21 mouse cellular contexts compared by ENCODE assay signal in the genomic region with DNA sequence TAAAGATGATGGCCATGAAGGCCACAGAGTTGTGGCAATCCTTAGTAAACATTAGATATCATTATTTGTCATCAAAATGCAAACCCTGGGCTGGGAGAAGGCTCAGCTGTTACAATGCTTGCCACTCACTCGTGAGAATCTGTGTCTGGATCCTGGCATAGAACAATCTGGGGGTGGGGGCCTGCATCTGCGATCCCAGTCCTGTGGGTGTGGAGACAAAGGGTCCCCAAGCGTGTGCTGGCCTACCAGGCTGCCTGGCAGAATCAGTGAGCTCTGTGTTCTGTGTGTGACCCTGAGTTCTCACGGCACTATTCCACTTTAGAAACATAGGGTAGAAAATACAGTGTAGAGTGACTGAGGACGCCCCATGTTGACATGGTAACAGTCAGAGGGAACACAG.
DNase-seq lines count a peak whose midpoint lies in the region; ATAC-seq and TF ChIP-seq lines count a peak whose summit lies in the region.
"Had no signal": no experiment of that assay in that cellular context is flagged by ENCODE, and none has a peak within 500 bp of the region (broad histone marks: within the 10 kb centered on the region; RNA-seq: fewer than 3 reads in every experiment).

No protein-coding gene starts in this region.

- H3K27me3 ChIP-seq in hindbrain, embryonic 12.5 days: no peaks in the 10 kb centered on the region
- H3K27me3 ChIP-seq: embryonic facial prominence, embryonic 13.5 days; heart, embryonic 12.5 days; limb, embryonic 12.5 days; liver, embryonic 12.5 days; stomach, embryonic 15.5 days had no signal

- 48% methylated on average over 5 of the region's 5 CpGs for WGBS in hindbrain, embryonic 12.5 days

- TF ChIP-seq POLR2A in brain, embryonic 14.5 days (IDR thresholded peaks at IDR 0.05; ENCODE audit: borderline replicate concordance, extremely low read depth, insufficient read depth, insufficient read length, poor library complexity, severe bottlenecking): no peak

- no peaks in the 10 kb centered on the region for H3K9me3 ChIP-seq in hindbrain, embryonic 12.5 days (replicated peaks)
- H3K9me3 ChIP-seq: embryonic facial prominence, embryonic 13.5 days; heart, embryonic 12.5 days; limb, embryonic 12.5 days; liver, embryonic 12.5 days; stomach, embryonic 15.5 days had no signal

- ATAC-seq in hindbrain, embryonic 12.5 days (ENCODE audit: low FRiP score): 0 out of 2 replicates have a peak, but pooled peaks have one; percentile 36
- ATAC-seq: forebrain, embryonic 16.5 days; liver, embryonic 12.5 days had no signal

- H3K27ac ChIP-seq in hindbrain, embryonic 12.5 days: no peak overlapping the region
- H3K27ac ChIP-seq in gastrocnemius, adult 2 months: no peak overlapping the region
- H3K27ac ChIP-seq: embryonic facial prominence, embryonic 13.5 days; limb, embryonic 12.5 days; liver, embryonic 12.5 days; stomach, embryonic 15.5 days had no signal

- no peak overlapping the region for H3K9ac ChIP-seq in hindbrain, embryonic 12.5 days
- H3K9ac ChIP-seq: embryonic facial prominence, embryonic 13.5 days; heart, embryonic 12.5 days; limb, embryonic 12.5 days; liver, embryonic 12.5 days; stomach, embryonic 15.5 days had no signal

- H3K4me2 ChIP-seq in hindbrain, embryonic 12.5 days (replicated peaks): no peak overlapping the region
- H3K4me2 ChIP-seq: embryonic facial prominence, embryonic 13.5 days; heart, embryonic 12.5 days; limb, embryonic 12.5 days; liver, embryonic 12.5 days; stomach, embryonic 15.5 days had no signal

- peaks cover 9% of the 10 kb centered on the region for H3K4me1 ChIP-seq in hindbrain, embryonic 12.5 days
- H3K4me1 ChIP-seq: liver, embryonic 12.5 days; stomach, embryonic 15.5 days had no signal

- no peak for TF ChIP-seq CTCF in brain, embryonic 14.5 days (IDR thresholded peaks at IDR 0.05; ENCODE audit: borderline replicate concordance, extremely low read depth, insufficient read depth, insufficient read length)
- no peak for TF ChIP-seq CTCF in gastrocnemius, adult 2 months (IDR thresholded peaks at IDR 0.05)

- DNase-seq in layer of hippocampus, adult 11-12 months (ENCODE audit: low spot score): peak; percentile 44
- DNase-seq in layer of hippocampus, adult 8-10 months (ENCODE audit: low spot score in 2 of 2): no peak
- peak; percentile 28 for DNase-seq in brain, embryonic 14.5 days (ENCODE audit: low read depth)
- DNase-seq in layer of hippocampus, adult 9-11 months: peak; percentile 53
- DNase-seq in gastrocnemius, adult 2 months: no peak
- no peak for DNase-seq in lung, postnatal 10 days
- DNase-seq: cerebellum, adult 9-10 months; heart, postnatal 14 days; kidney, adult 8-10 months; kidney, postnatal 25 days; lung, adult 2 months; lung, postnatal 36 days; retina, postnatal 1 day; thymus, adult 2 months had no signal

- no peak overlapping the region for H3K4me3 ChIP-seq in hindbrain, embryonic 12.5 days
- no peak overlapping the region for H3K4me3 ChIP-seq in gastrocnemius, adult 2 months
- H3K4me3 ChIP-seq: embryonic facial prominence, embryonic 13.5 days; heart, embryonic 12.5 days; limb, embryonic 12.5 days; liver, embryonic 12.5 days; stomach, embryonic 15.5 days had no signal

- no peaks in the 10 kb centered on the region for H3K36me3 ChIP-seq in hindbrain, embryonic 12.5 days
- H3K36me3 ChIP-seq: embryonic facial prominence, embryonic 13.5 days; heart, embryonic 12.5 days; limb, embryonic 12.5 days; liver, embryonic 12.5 days; stomach, embryonic 15.5 days had no signal

- intact Hi-C loops in gastrocnemius, adult 2 months (cut with DNase I): loop anchor here (5.0 kb wide), 1 partner anchor 137 kb away; no protein-coding TSS in a partner anchor

Comparison
In these comparisons a context has a peak if more than half of its experiments do, and no peak if none do; other contexts are left out.
1. DNase-seq: peak in layer of hippocampus, adult 11-12 months (single experiment), brain, embryonic 14.5 days (single experiment) and layer of hippocampus, adult 9-11 months (single experiment); none in layer of hippocampus, adult 8-10 months (0 of 2), gastrocnemius, adult 2 months (single experiment) and lung, postnatal 10 days (single experiment).